16 mouse cellular contexts compared by ENCODE assay signal in genomic region chrX:77577108-77577507, GRCm38 (mm10).
"Had no signal": no experiment of that assay in that cellular context is flagged by ENCODE, and none has a peak within 500 bp of the region (broad histone marks: within the 10 kb centered on the region; RNA-seq: fewer than 3 reads in every experiment).

No protein-coding gene starts in this region.

- ATAC-seq: hindbrain, postnatal 0 days; intestine, embryonic 16.5 days; liver, embryonic 12.5 days had no signal

- DNase-seq: gastrocnemius, postnatal 14 days; gastrocnemius, postnatal 36 days; heart, adult 11 months; heart, adult 2 months; heart, postnatal 14 days; heart, postnatal 36 days; kidney, adult 11 months; kidney, adult 2 months; kidney, adult 9 months; kidney, postnatal 14 days; kidney, postnatal 36 days; layer of hippocampus, postnatal 36 days; left cerebral cortex, postnatal 4 days had no signal
